In genomic region chr3:21864391-21864790, GRCm38 (mm10) we compare ENCODE assay signal across 24 mouse cellular contexts.
DNase-seq lines count a peak whose midpoint lies in the region; ATAC-seq and TF ChIP-seq lines count a peak whose summit lies in the region.
"Had no signal": no experiment of that assay in that cellular context is flagged by ENCODE, and none has a peak within 500 bp of the region (broad histone marks: within the 10 kb centered on the region; RNA-seq: fewer than 3 reads in every experiment).

No protein-coding gene starts in this region.

- H3K4me1 ChIP-seq in lung, embryonic 14.5 days (ENCODE audit: insufficient read depth) = no peaks in the 10 kb centered on the region
- H3K4me1 ChIP-seq: embryonic facial prominence, embryonic 10.5 days; embryonic facial prominence, embryonic 12.5 days; forebrain, embryonic 13.5 days; forebrain, embryonic 15.5 days had no signal

- no peak overlapping the region for H3K4me2 ChIP-seq in lung, embryonic 14.5 days
- H3K4me2 ChIP-seq: embryonic facial prominence, embryonic 12.5 days; forebrain, embryonic 13.5 days; forebrain, embryonic 15.5 days had no signal

- no peaks in the 10 kb centered on the region for H3K27me3 ChIP-seq in lung, embryonic 14.5 days (ENCODE audit: insufficient read depth, low read length)
- H3K27me3 ChIP-seq: CH12.LX; embryonic facial prominence, embryonic 12.5 days; forebrain, embryonic 13.5 days; forebrain, embryonic 15.5 days; Patski had no signal

- H3K4me3 ChIP-seq in lung, embryonic 14.5 days (ENCODE audit: low read depth, low read length) = no peak overlapping the region
- H3K4me3 ChIP-seq: embryonic facial prominence, embryonic 10.5 days; embryonic facial prominence, embryonic 12.5 days; forebrain, embryonic 13.5 days; forebrain, embryonic 15.5 days had no signal

- ATAC-seq in lung, embryonic 14.5 days (ENCODE audit: insufficient read depth) = no peak
- ATAC-seq: CD4-positive, CD25-positive, alpha-beta regulatory T cell, adult 4 months; forebrain, embryonic 13.5 days; forebrain, embryonic 15.5 days; forebrain, postnatal 0 days; Patski had no signal

- TF ChIP-seq CTCF in lung, embryonic 14.5 days (IDR thresholded peaks at IDR 0.05; ENCODE audit: low read depth) = no peak

- H3K9ac ChIP-seq in lung, embryonic 14.5 days = no peak overlapping the region
- H3K9ac ChIP-seq: embryonic facial prominence, embryonic 12.5 days; forebrain, embryonic 13.5 days; forebrain, embryonic 15.5 days; forebrain, postnatal 0 days had no signal

- WGBS in lung, embryonic 14.5 days = 36% methylated on average over 5 of the region's 5 CpGs

- H3K9me3 ChIP-seq in lung, embryonic 14.5 days (ENCODE audit: low read depth, low read length) = no peaks in the 10 kb centered on the region
- H3K9me3 ChIP-seq: embryonic facial prominence, embryonic 10.5 days; embryonic facial prominence, embryonic 12.5 days; forebrain, embryonic 13.5 days; forebrain, embryonic 15.5 days; G1E had no signal

- no peaks in the 10 kb centered on the region for H3K36me3 ChIP-seq in lung, embryonic 14.5 days (ENCODE audit: insufficient read depth)
- H3K36me3 ChIP-seq: embryonic facial prominence, embryonic 10.5 days; embryonic facial prominence, embryonic 12.5 days; forebrain, embryonic 15.5 days; G1E had no signal

- H3K27ac ChIP-seq in lung, embryonic 14.5 days (ENCODE audit: low read depth) = no peak overlapping the region
- H3K27ac ChIP-seq: embryonic facial prominence, embryonic 10.5 days; embryonic facial prominence, embryonic 12.5 days; forebrain, embryonic 13.5 days; forebrain, embryonic 15.5 days had no signal

- peak; percentile 48 for DNase-seq in lung, embryonic 14.5 days
- no peak for DNase-seq in lung, postnatal 10 days
- peak; percentile 54 for DNase-seq in embryo, embryonic 10 days (ENCODE audit: low spot score)
- DNase-seq in embryo, embryonic 11 days = peak; percentile 21
- DNase-seq in B cell, adult 2 months = no peak
- no peak for DNase-seq in cerebellum, postnatal 10 days
- no peak for DNase-seq in right cerebral cortex, postnatal 14 days
- DNase-seq: adrenal gland, adult 2 months; adrenal gland, postnatal 10 days; adrenal gland, postnatal 25 days; cerebellum, adult 11 months; cerebellum, adult 18-20 months; cerebellum, adult 8-10 months; cerebellum, adult 9-11 months; cerebellum, postnatal 25 days; forebrain, postnatal 0 days had no signal

Comparison
In these comparisons a context has a peak if more than half of its experiments do, and no peak if none do; other contexts are left out.
1. DNase-seq: peak in lung, embryonic 14.5 days (single experiment), embryo, embryonic 10 days (single experiment) and embryo, embryonic 11 days (single experiment); none in lung, postnatal 10 days (single experiment), B cell, adult 2 months (0 of 2), cerebellum, postnatal 10 days (0 of 2) and right cerebral cortex, postnatal 14 days (single experiment).